Mouse (Mus musculus): ENCODE results near the gene Klre1. TPM values are rescaled to one million over a fixed set of nuclear protein-coding genes. Genes with fewer than 3 reads are reported as not detected.
"Not testable (repeated sequence)": the region's sequence is repeated elsewhere in the genome, so short reads cannot be mapped to it uniquely, and the experiment has no call there.

The Klre1 gene
- polyA plus RNA-seq, 1 experiment from 2014 or later, result not detected

GRCm38 (mm10) chr6:129608372-129608771, 30.7 kb downstream of the Klre1 start:
- Histone ChIP-seq H3K4me2 (no peak overlapping the region), H3K4me1 (no peaks in the 10 kb centered on the region), H3K36me3 (no peaks in the 10 kb centered on the region), H3K9ac (no peak overlapping the region), H3K27me3 (no peaks in the 10 kb centered on the region), H3K9me3 (no peaks in the 10 kb centered on the region), H3K27ac (no peak overlapping the region), H3K4me3 (no peak overlapping the region)
- ATAC-seq (ENCODE audit: borderline replicate concordance, extremely low read depth, low FRiP score, low TSS enrichment), result no peak

DNA sequence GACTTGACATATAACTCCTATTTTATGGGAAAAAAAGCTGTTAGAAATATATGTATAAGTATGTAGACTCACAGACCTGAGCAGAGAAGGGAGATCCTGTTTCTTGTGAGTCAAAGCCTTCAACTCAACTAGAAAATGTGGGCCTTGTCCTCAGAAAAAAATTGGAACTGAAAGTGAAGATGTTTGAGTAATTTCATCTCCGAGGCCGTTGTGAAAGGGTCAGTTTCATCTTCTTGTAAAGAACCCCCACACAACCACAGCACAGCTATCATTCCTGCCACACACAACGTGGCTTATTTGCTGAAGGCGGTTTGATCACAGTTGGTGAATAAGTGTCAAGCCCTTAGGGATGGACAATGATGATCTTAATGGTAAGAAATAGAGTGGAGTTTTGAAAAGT, 46.0 kb downstream of the Klre1 start, which contains the start of gene Klrk1:
Gene Klrk1, minus strand, starts transcription at position 130 of the 400 bp plus-strand sequence.
- Histone ChIP-seq H3K4me1 (no peaks in the 10 kb centered on the region), H3K27ac (no peak within 1 kb of the TSS), H3K36me3 (no peaks in the 10 kb centered on the region), H3K4me3 (no peak within 1 kb of the TSS), H3K9ac (no peak within 1 kb of the TSS), H3K27me3 (no peaks in the 10 kb centered on the region), H3K4me2 (no peak within 1 kb of the TSS), H3K9me3 (no peaks in the 10 kb centered on the region)
- 67% methylated on average over 4 of the region's 4 CpGs for WGBS
- ATAC-seq (ENCODE audit: borderline replicate concordance, extremely low read depth, low FRiP score, low TSS enrichment), result no peak

DNA sequence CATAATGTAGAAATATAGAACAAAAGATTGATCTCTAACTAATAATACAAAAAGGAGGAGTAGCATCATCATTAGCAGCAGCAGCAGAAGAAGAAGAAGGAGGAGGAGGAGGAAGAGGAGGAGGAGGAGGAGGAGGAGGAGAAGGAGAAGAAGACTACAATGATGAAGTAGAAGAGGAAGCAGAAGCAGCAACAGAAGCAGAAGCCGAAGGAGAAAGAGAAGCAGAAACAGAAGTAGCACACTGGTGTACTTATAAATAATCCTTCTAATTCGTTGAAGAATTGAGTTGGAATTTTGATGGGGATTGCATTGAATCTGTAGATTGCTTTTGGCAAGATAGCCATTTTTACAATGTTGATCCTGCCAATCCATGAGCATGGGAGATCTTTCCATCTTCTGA, 53.3 kb downstream of the Klre1 start:
- not testable (repeated sequence) for H3K9me3 ChIP-seq; H3K9ac ChIP-seq; H3K4me2 ChIP-seq; ATAC-seq (ENCODE audit: borderline replicate concordance, extremely low read depth, low FRiP score, low TSS enrichment); H3K27ac ChIP-seq; H3K27me3 ChIP-seq; H3K4me1 ChIP-seq; H3K4me3 ChIP-seq; H3K36me3 ChIP-seq
- 88% methylated on average over 2 of the region's 2 CpGs for WGBS

Other genes with a start within 250 kb of the Klre1 start
- not detected in 2 replicates for gene 4922502D21Rik, start 246.1 kb upstream of the Klre1 start, polyA plus RNA-seq (2015; fragmentation: Nextera tagmentation; extraction: Ambion mirVana)
- gene Clec12a, start 235.2 kb upstream of the Klre1 start, polyA plus RNA-seq (2015; fragmentation: Nextera tagmentation; extraction: Ambion mirVana), result 3.0 and 3.5 TPM in 2 replicates
- gene Clec12b, start 192.0 kb upstream of the Klre1 start, polyA plus RNA-seq (2015; fragmentation: Nextera tagmentation; extraction: Ambion mirVana), result 0.47 TPM in 1 of 2 replicates, not detected in the other
- gene Clec1b, start 180.6 kb upstream of the Klre1 start, polyA plus RNA-seq (2015; fragmentation: Nextera tagmentation; extraction: Ambion mirVana), result 2.6 and 4.6 TPM in 2 replicates
- 0.95 and 1.0 TPM in 2 replicates for gene Clec9a, start 169.0 kb upstream of the Klre1 start, polyA plus RNA-seq (2015; fragmentation: Nextera tagmentation; extraction: Ambion mirVana)
- gene Clec1a, start 125.9 kb upstream of the Klre1 start, polyA plus RNA-seq (2015; fragmentation: Nextera tagmentation; extraction: Ambion mirVana), result 25.0 and 27.8 TPM in 2 replicates
- 0.15 TPM in 1 of 2 replicates, not detected in the other for gene Olr1, start 70.7 kb upstream of the Klre1 start, polyA plus RNA-seq (2015; fragmentation: Nextera tagmentation; extraction: Ambion mirVana)
- gene Tmem52b, start 65.3 kb upstream of the Klre1 start, polyA plus RNA-seq (2015; fragmentation: Nextera tagmentation; extraction: Ambion mirVana), result 0.19 and 0.27 TPM in 2 replicates
- 47.0 and 48.2 TPM in 2 replicates for gene Gabarapl1, start 44.7 kb upstream of the Klre1 start, polyA plus RNA-seq (2015; fragmentation: Nextera tagmentation; extraction: Ambion mirVana)
- gene Klrd1, start 13.9 kb downstream of the Klre1 start, polyA plus RNA-seq (2015; fragmentation: Nextera tagmentation; extraction: Ambion mirVana), result 0.55 TPM in 1 of 2 replicates, not detected in the other
- gene Klrk1, start 46.0 kb downstream of the Klre1 start, polyA plus RNA-seq (2015; fragmentation: Nextera tagmentation; extraction: Ambion mirVana), result 0.10 and 0.34 TPM in 2 replicates
- gene Klrc3, start 65.4 kb downstream of the Klre1 start, polyA plus RNA-seq (2015; fragmentation: Nextera tagmentation; extraction: Ambion mirVana), result not detected in 2 replicates
- gene Klrc2, start 82.8 kb downstream of the Klre1 start, polyA plus RNA-seq (2015; fragmentation: Nextera tagmentation; extraction: Ambion mirVana), result 0.06 TPM in 1 of 2 replicates, not detected in the other
- gene Klrc1, start 101.1 kb downstream of the Klre1 start, polyA plus RNA-seq (2015; fragmentation: Nextera tagmentation; extraction: Ambion mirVana), result 0.35 TPM in 1 of 2 replicates, not detected in the other
- not detected in 2 replicates for gene Klri1, start 139.2 kb downstream of the Klre1 start, polyA plus RNA-seq (2015; fragmentation: Nextera tagmentation; extraction: Ambion mirVana)
- gene Klri2, start 162.6 kb downstream of the Klre1 start, polyA plus RNA-seq (2015; fragmentation: Nextera tagmentation; extraction: Ambion mirVana), result not detected in 2 replicates
- gene Gm156, start 206.4 kb downstream of the Klre1 start, polyA plus RNA-seq (2015; fragmentation: Nextera tagmentation; extraction: Ambion mirVana), result not detected in 2 replicates